Mouse (Mus musculus): ENCODE measurements at regions not wholly inside any gene's neighbourhood (a gene's known extent, or its start where the extent isn't known, plus 50 kb on each side); places are given as distances from the start of the nearest gene placed in this dataset.

GRCm38 (mm10) chr9:47323051-47323450, 206.9 kb upstream of the Cadm1 start:
- no peak overlapping the region for H3K27ac ChIP-seq
- H3K4me2 ChIP-seq, result no peak overlapping the region
- H3K36me3 ChIP-seq (replicated peaks), result no peaks in the 10 kb centered on the region
- no peaks in the 10 kb centered on the region for H3K27me3 ChIP-seq (replicated peaks)
- no peaks in the 10 kb centered on the region for H3K4me1 ChIP-seq
- no peak overlapping the region for H3K9ac ChIP-seq
- no peaks in the 10 kb centered on the region for H3K9me3 ChIP-seq
- 67% methylated on average over 5 of the region's 5 CpGs for WGBS
- ATAC-seq (replicated peaks), result no peak
- H3K4me3 ChIP-seq, result no peak overlapping the region

- Histone ChIP-seq H3K9me3 (no peaks in the 10 kb centered on the region), H3K4me1 (no peaks in the 10 kb centered on the region), H3K27me3 (replicated peaks) (no peaks in the 10 kb centered on the region), H3K27ac (no peak overlapping the region), H3K36me3 (replicated peaks) (no peaks in the 10 kb centered on the region), H3K9ac (no peak overlapping the region), H3K4me2 (no peak overlapping the region), H3K4me3 (no peak overlapping the region)
- peak; percentile 87; the same call in 1 of the 2 replicates for ATAC-seq (replicated peaks)
- WGBS, result 99% methylated on average over 2 of the region's 2 CpGs
Observed at GRCm38 (mm10) chr9:47327575-47327974, 202.4 kb upstream of the Cadm1 start.

- no peaks in the 10 kb centered on the region for H3K36me3 ChIP-seq (replicated peaks)
- no peak overlapping the region for H3K4me2 ChIP-seq
- H3K27ac ChIP-seq, result no peak overlapping the region
- H3K4me1 ChIP-seq, result no peaks in the 10 kb centered on the region; the same call in 1 of the 2 replicates
- no peaks in the 10 kb centered on the region for H3K9me3 ChIP-seq
- no peak overlapping the region for H3K9ac ChIP-seq
- no peak for ATAC-seq (replicated peaks)
- no peak overlapping the region for H3K4me3 ChIP-seq
- no peaks in the 10 kb centered on the region for H3K27me3 ChIP-seq (replicated peaks)
- 52% methylated on average over 4 of the region's 4 CpGs for WGBS
Observed at GRCm38 (mm10) chr9:47332929-47333328, 197.0 kb upstream of the Cadm1 start.

GRCm38 (mm10) chr9:47338221-47338620, 191.8 kb upstream of the Cadm1 start:
- H3K27me3 ChIP-seq (replicated peaks), result no peaks in the 10 kb centered on the region
- no peak overlapping the region for H3K4me2 ChIP-seq
- H3K9me3 ChIP-seq, result no peaks in the 10 kb centered on the region
- WGBS, result 65% methylated on average over 4 of the region's 4 CpGs
- no peak overlapping the region for H3K4me3 ChIP-seq
- H3K9ac ChIP-seq, result no peak overlapping the region
- H3K4me1 ChIP-seq, result no peaks in the 10 kb centered on the region; the same call in 1 of the 2 replicates
- H3K27ac ChIP-seq, result no peak overlapping the region
- H3K36me3 ChIP-seq (replicated peaks), result no peaks in the 10 kb centered on the region
- no peak for ATAC-seq (replicated peaks)

- 95% methylated on average over 2 of the region's 2 CpGs for WGBS
- H3K9me3 ChIP-seq, result no peaks in the 10 kb centered on the region
- H3K27ac ChIP-seq, result no peak overlapping the region
- no peaks in the 10 kb centered on the region for H3K36me3 ChIP-seq (replicated peaks)
- H3K27me3 ChIP-seq (replicated peaks), result no peaks in the 10 kb centered on the region
- H3K9ac ChIP-seq, result no peak overlapping the region
- no peak for ATAC-seq (replicated peaks)
- no peak overlapping the region for H3K4me2 ChIP-seq
- H3K4me1 ChIP-seq, result no peaks in the 10 kb centered on the region
- no peak overlapping the region for H3K4me3 ChIP-seq
Observed at GRCm38 (mm10) chr9:47346527-47347111, 183.4 kb upstream of the Cadm1 start.

- no peaks in the 10 kb centered on the region for H3K27me3 ChIP-seq (replicated peaks)
- no peak overlapping the region for H3K4me3 ChIP-seq
- H3K36me3 ChIP-seq (replicated peaks), result no peaks in the 10 kb centered on the region
- peaks cover 22% of the 10 kb centered on the region for H3K4me1 ChIP-seq
- no peak overlapping the region for H3K4me2 ChIP-seq
- H3K9ac ChIP-seq, result no peak overlapping the region
- H3K9me3 ChIP-seq, result no peaks in the 10 kb centered on the region
- 80% methylated on average over 5 of the region's 5 CpGs for WGBS
- no peak overlapping the region for H3K27ac ChIP-seq
- no peak for ATAC-seq (replicated peaks)
Observed at GRCm38 (mm10) chr9:47350301-47350700, 179.7 kb upstream of the Cadm1 start.

- Histone ChIP-seq H3K36me3 (replicated peaks) (no peaks in the 10 kb centered on the region), H3K27me3 (replicated peaks) (no peaks in the 10 kb centered on the region), H3K4me2 (no peak overlapping the region), H3K9ac (no peak overlapping the region), H3K4me1 (peaks cover 22% of the 10 kb centered on the region), H3K27ac (no peak overlapping the region), H3K9me3 (no peaks in the 10 kb centered on the region), H3K4me3 (no peak overlapping the region)
- WGBS, result 82% methylated on average over 6 of the region's 6 CpGs
- no peak for ATAC-seq (replicated peaks)
Observed at GRCm38 (mm10) chr9:47351036-47351435, 178.9 kb upstream of the Cadm1 start.

GRCm38 (mm10) chr9:47353017-47353416, 177.0 kb upstream of the Cadm1 start:
- Histone ChIP-seq H3K36me3 (replicated peaks) (no peaks in the 10 kb centered on the region), H3K9me3 (no peaks in the 10 kb centered on the region), H3K27me3 (replicated peaks) (no peaks in the 10 kb centered on the region), H3K9ac (no peak overlapping the region), H3K27ac (no peak overlapping the region), H3K4me3 (no peak overlapping the region), H3K4me2 (peak overlapping the region; percentile 7; the same call in 1 of the 2 replicates), H3K4me1 (peaks cover 28% of the 10 kb centered on the region)
- ATAC-seq (replicated peaks), result peak; percentile 71
- 23% methylated on average over 2 of the region's 2 CpGs for WGBS

GRCm38 (mm10) chr9:47353972-47354371, 176.0 kb upstream of the Cadm1 start:
- H3K27me3 ChIP-seq (replicated peaks), result no peaks in the 10 kb centered on the region
- H3K9me3 ChIP-seq, result no peaks in the 10 kb centered on the region
- H3K4me1 ChIP-seq, result peaks cover 30% of the 10 kb centered on the region
- no peak overlapping the region for H3K9ac ChIP-seq
- 70% methylated on average over 5 of the region's 5 CpGs for WGBS
- H3K4me3 ChIP-seq, result no peak overlapping the region
- H3K36me3 ChIP-seq (replicated peaks), result no peaks in the 10 kb centered on the region
- H3K4me2 ChIP-seq, result no peak overlapping the region
- no peak for ATAC-seq (replicated peaks)
- no peak overlapping the region for H3K27ac ChIP-seq

- no peak for ATAC-seq (replicated peaks)
- Histone ChIP-seq H3K4me3 (no peak overlapping the region), H3K27ac (no peak overlapping the region)
Observed at GRCm38 (mm10) chr9:47354423-47354822, 175.6 kb upstream of the Cadm1 start.

GRCm38 (mm10) chr9:47354866-47355265, 175.1 kb upstream of the Cadm1 start:
- no peak overlapping the region for H3K27ac ChIP-seq
- ATAC-seq (replicated peaks), result no peak
- H3K36me3 ChIP-seq (replicated peaks), result no peaks in the 10 kb centered on the region
- peaks cover 30% of the 10 kb centered on the region for H3K4me1 ChIP-seq
- WGBS, result 91% methylated on average over 9 of the region's 9 CpGs
- no peak overlapping the region for H3K9ac ChIP-seq
- peaks cover 4% of the 10 kb centered on the region; the same call in 1 of the 2 replicates for H3K27me3 ChIP-seq (replicated peaks)
- H3K4me3 ChIP-seq, result no peak overlapping the region
- H3K4me2 ChIP-seq, result no peak overlapping the region
- H3K9me3 ChIP-seq, result no peaks in the 10 kb centered on the region

More at GRCm38 (mm10) chr9:47354423-47354822, 175.6 kb upstream of the Cadm1 start:
- 0 out of 2 replicates have a peak, but pooled peaks cover 2% of the 10 kb centered on the region for H3K27me3 ChIP-seq (replicated peaks)
- H3K4me2 ChIP-seq, result no peak overlapping the region
- H3K9me3 ChIP-seq, result no peaks in the 10 kb centered on the region
- no peak overlapping the region for H3K9ac ChIP-seq
- no peaks in the 10 kb centered on the region for H3K36me3 ChIP-seq (replicated peaks)
- peaks cover 30% of the 10 kb centered on the region for H3K4me1 ChIP-seq
- 92% methylated on average over 2 of the region's 2 CpGs for WGBS

- Histone ChIP-seq H3K4me1 (peaks cover 30% of the 10 kb centered on the region), H3K4me2 (0 out of 2 replicates have a peak overlapping the region, but pooled peaks have one; percentile 4), H3K9ac (no peak overlapping the region), H3K27ac (no peak overlapping the region), H3K4me3 (no peak overlapping the region), H3K36me3 (replicated peaks) (no peaks in the 10 kb centered on the region), H3K9me3 (no peaks in the 10 kb centered on the region), H3K27me3 (replicated peaks) (peaks cover 4% of the 10 kb centered on the region; the same call in 1 of the 2 replicates)
- WGBS, result 42% methylated on average over 17 of the region's 17 CpGs
- peak; percentile 87 for ATAC-seq (replicated peaks)
Observed at GRCm38 (mm10) chr9:47357756-47358399, 172.1 kb upstream of the Cadm1 start.

GRCm38 (mm10) chr9:47358400-47358767, 171.6 kb upstream of the Cadm1 start:
- peaks cover 4% of the 10 kb centered on the region; the same call in 1 of the 2 replicates for H3K27me3 ChIP-seq (replicated peaks)
- WGBS, result 52% methylated on average over 4 of the region's 4 CpGs
- H3K9ac ChIP-seq, result no peak overlapping the region
- peaks cover 30% of the 10 kb centered on the region for H3K4me1 ChIP-seq
- no peak overlapping the region for H3K4me3 ChIP-seq
- peak; percentile 41 for ATAC-seq (replicated peaks)
- no peaks in the 10 kb centered on the region for H3K36me3 ChIP-seq (replicated peaks)
- H3K4me2 ChIP-seq, result 0 out of 2 replicates have a peak overlapping the region, but pooled peaks have one; percentile 4
- no peak overlapping the region for H3K27ac ChIP-seq
- no peaks in the 10 kb centered on the region for H3K9me3 ChIP-seq
